Mouse (Mus musculus) kidney, postnatal 0 days (tissue): ENCODE measurements around the gene Stk10. TPM values are rescaled to one million over a fixed set of nuclear protein-coding genes. Genes with fewer than 3 reads are reported as not detected.

Experiments used
- ATAC-seq: fragments of 200-750 bp; cut with Nextera tagmentation; replicated peaks from 2 replicates; pipeline ENCODE4 v1.8.0; 2017; ENCODE audit warnings: low read depth, moderate number of reproducible peaks, moderate TSS enrichment, moderate library complexity; ENCODE audit not compliant: low FRiP score
- DNase-seq: peaks from one replicate; pipeline ENCODE4 v3.0.0-alpha.2; 2016; ENCODE audit warnings: low spot score
- H3K27ac ChIP-seq: fragments of 300-500 bp; sonication (generic); 2 replicates; pipeline ENCODE4 v1.5.1; 2014; ENCODE audit warnings: mild to moderate bottlenecking
- H3K27me3 ChIP-seq: fragments of 300-500 bp; sonication (generic); 2 replicates; pipeline ENCODE4 v1.6.1; 2014; ENCODE audit warnings: low read length, mixed read lengths; ENCODE audit not compliant: insufficient read depth
- H3K36me3 ChIP-seq: fragments of 300-500 bp; sonication (generic); 2 replicates; pipeline ENCODE4 v1.6.1; 2014; ENCODE audit warnings: low read length, mixed read lengths; ENCODE audit not compliant: insufficient read depth
- H3K4me1 ChIP-seq: fragments of 300-500 bp; sonication (generic); replicated peaks from 2 replicates; pipeline ENCODE4 v1.6.1; 2014; ENCODE audit warnings: antibody characterized with exemption, low read length, mixed read lengths; ENCODE audit not compliant: insufficient read depth
- H3K4me2 ChIP-seq: fragments of 300-500 bp; sonication (generic); 2 replicates; pipeline ENCODE4 v1.6.1; 2014; ENCODE audit warnings: mild to moderate bottlenecking, low read length, moderate library complexity, mixed read lengths
- H3K4me3 ChIP-seq: fragments of 300-500 bp; sonication (generic); replicated peaks from 2 replicates; pipeline ENCODE4 v1.5.1; 2014; ENCODE audit warnings: low read depth, low read length
- H3K9ac ChIP-seq: fragments of 300-500 bp; sonication (generic); 2 replicates; pipeline ENCODE4 v1.6.1; 2014; ENCODE audit warnings: low read depth, low read length
- H3K9me3 ChIP-seq: fragments of 300-500 bp; sonication (generic); replicated peaks from 2 replicates; pipeline ENCODE4 v1.6.1; 2016; ENCODE audit warnings: low read length, inconsistent platforms, mixed read lengths
- CTCF ChIP-seq: IDR thresholded peaks from 2 replicates; pipeline ENCODE4 v1.5.1; 2016; ENCODE audit warnings: antibody characterized with exemption, low read depth, mild to moderate bottlenecking, moderate library complexity
- WGBS: fragments of 180-500 bp; shearing (Covaris S2); extraction: QIAGEN DNeasy Blood & Tissue Kit; methylation state at CpG from one replicate; pipeline ENCODE4 v1.1.7; 2014; 5-methylcytosine and 5-hydroxymethylcytosine counted together
- polyA plus RNA-seq: library from polyadenylated mRNA; unstranded; fragments of >200 nt; fragmentation: Nextera tagmentation; extraction: Ambion mirVana; gene quantifications from 2 replicates; pipeline ENCODE4 v1.2.1, GENCODE M21; 2015

The Stk10 gene
- polyA plus RNA-seq, 1 experiment from 2014 or later = 2.4 TPM

DNA sequence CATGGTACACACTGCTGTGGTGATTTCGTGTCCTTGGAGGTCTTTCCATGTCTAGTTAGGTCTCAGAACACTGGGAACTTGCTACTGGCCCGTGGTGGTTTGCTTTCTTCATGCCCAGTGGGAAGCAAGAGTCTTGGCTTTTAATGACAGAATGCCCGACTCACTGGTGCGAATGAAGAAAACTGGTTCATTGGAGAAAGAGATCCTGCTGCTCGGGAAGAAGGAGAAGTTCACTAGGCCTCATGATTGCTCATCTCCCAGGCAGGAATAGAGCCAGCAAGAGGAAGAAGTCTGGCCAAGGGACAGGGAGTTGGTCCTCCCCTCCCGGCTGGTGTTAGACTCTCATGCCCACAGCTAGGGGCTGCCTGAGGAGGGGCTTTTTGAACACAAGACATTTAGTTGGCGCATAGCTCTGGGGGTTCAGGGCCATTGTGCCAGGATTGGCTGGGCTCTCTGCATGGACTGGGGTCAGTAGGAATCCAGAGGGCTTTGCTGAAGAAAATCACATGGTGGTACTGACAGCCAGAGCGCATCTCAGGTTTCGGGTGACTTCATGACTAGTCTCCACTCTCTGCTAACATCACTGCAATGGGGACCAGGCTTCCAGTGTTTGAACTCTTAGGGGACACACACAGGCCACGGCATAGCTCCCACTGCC, 23.4 kb downstream of the Stk10 start:
- Histone ChIP-seq H3K4me3 (no peak overlapping the region), H3K36me3 (no peaks in the 10 kb centered on the region), H3K4me2 (no peak overlapping the region), H3K27ac (no peak overlapping the region), H3K9me3 (no peaks in the 10 kb centered on the region), H3K9ac (no peak overlapping the region), H3K27me3 (no peaks in the 10 kb centered on the region), H3K4me1 (peaks cover 24% of the 10 kb centered on the region)
- no peak for ATAC-seq
- 77% methylated on average over 10 of the region's 10 CpGs for WGBS
- DNase-seq = no peak
- TF ChIP-seq CTCF = no peak

DNA sequence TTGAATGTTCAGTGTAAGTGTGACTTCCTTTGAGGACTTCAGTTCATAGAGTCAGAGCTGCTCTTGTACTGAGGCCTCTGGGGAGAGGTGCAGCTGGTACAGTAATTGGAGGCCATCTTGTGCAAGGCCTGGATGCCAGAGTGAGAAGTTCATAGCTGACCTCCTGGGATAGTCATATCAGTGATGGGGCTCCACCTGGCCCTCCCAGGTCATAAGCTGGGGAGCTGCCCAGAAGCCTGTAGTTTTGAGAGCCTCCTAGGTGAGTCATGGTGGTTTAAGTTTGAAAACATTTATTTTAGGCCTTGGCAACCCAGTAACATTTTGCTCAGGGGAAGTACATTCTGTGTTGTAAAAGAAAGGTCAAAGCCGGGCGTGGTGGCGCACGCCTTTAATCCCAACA, 24.9 kb downstream of the Stk10 start:
- TF ChIP-seq CTCF = no peak
- WGBS = 94% methylated on average over 4 of the region's 4 CpGs
- ATAC-seq = no peak
- Histone ChIP-seq H3K4me3 (no peak overlapping the region), H3K27me3 (no peaks in the 10 kb centered on the region), H3K4me1 (peaks cover 15% of the 10 kb centered on the region), H3K4me2 (no peak overlapping the region), H3K27ac (no peak overlapping the region), H3K36me3 (no peaks in the 10 kb centered on the region), H3K9me3 (no peaks in the 10 kb centered on the region), H3K9ac (no peak overlapping the region)
- DNase-seq = no peak

- no peak overlapping the region for H3K4me2 ChIP-seq
- no peaks in the 10 kb centered on the region for H3K36me3 ChIP-seq
- H3K27me3 ChIP-seq = no peaks in the 10 kb centered on the region
- H3K9ac ChIP-seq = no peak overlapping the region
- H3K27ac ChIP-seq = no peak overlapping the region
- H3K4me3 ChIP-seq = no peak overlapping the region
- no peak for DNase-seq
- no peaks in the 10 kb centered on the region for H3K9me3 ChIP-seq
- H3K4me1 ChIP-seq = peaks cover 9% of the 10 kb centered on the region
- 27% methylated on average over 8 of the region's 8 CpGs for WGBS
- TF ChIP-seq CTCF = no peak
- ATAC-seq = no peak
These were observed 25.6 kb downstream of the Stk10 start for GRCm38 (mm10) chr11:32558677-32559076.

GRCm38 (mm10) chr11:32560015-32560770, 27.1 kb downstream of the Stk10 start:
- no peaks in the 10 kb centered on the region for H3K27me3 ChIP-seq
- H3K9me3 ChIP-seq = no peaks in the 10 kb centered on the region
- H3K9ac ChIP-seq = no peak overlapping the region
- ATAC-seq (no peak), DNase-seq (no peak)
- peaks cover 6% of the 10 kb centered on the region; the same call in 1 of the 2 replicates for H3K4me1 ChIP-seq
- H3K27ac ChIP-seq = no peak overlapping the region
- no peaks in the 10 kb centered on the region for H3K36me3 ChIP-seq
- no peak overlapping the region for H3K4me3 ChIP-seq
- H3K4me2 ChIP-seq = no peak overlapping the region
- WGBS = 62% methylated on average over 12 of the region's 12 CpGs
- TF ChIP-seq CTCF = no peak

- ATAC-seq = no peak; the same call in 1 of the 2 replicates
- peak; percentile 14; the same call in 1 of the 2 replicates for TF ChIP-seq CTCF
- Histone ChIP-seq H3K36me3 (no peaks in the 10 kb centered on the region), H3K9me3 (no peaks in the 10 kb centered on the region), H3K4me1 (peaks cover 6% of the 10 kb centered on the region; the same call in 1 of the 2 replicates), H3K27me3 (no peaks in the 10 kb centered on the region), H3K4me3 (no peak overlapping the region), H3K4me2 (no peak overlapping the region), H3K27ac (0 out of 2 replicates have a peak overlapping the region, but pooled peaks have one; percentile 6), H3K9ac (no peak overlapping the region)
- no peak for DNase-seq
- 78% methylated on average over 10 of the region's 10 CpGs for WGBS
These were observed 28.6 kb downstream of the Stk10 start for GRCm38 (mm10) chr11:32561465-32562355.

DNA sequence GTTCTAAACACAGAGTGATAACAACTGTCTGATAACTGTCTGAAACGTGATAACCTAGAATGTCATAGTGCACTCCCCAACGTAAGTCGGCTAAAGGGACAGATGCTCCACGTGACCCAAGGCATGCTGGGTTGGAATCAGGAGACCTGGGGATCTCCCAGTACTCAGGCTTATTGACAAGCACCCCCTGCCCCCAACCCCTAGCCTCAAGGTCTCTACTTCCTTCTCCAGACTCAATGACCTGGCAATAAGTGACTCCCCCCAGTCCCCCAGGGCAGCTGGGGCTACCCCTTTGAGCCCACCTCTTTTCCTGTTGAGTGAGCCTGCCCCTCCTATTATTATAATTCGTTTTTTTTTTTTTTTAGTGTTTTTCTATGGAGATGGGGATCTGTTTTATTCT, 29.6 kb downstream of the Stk10 start:
- no peak overlapping the region for H3K4me2 ChIP-seq
- H3K9me3 ChIP-seq = no peaks in the 10 kb centered on the region
- H3K36me3 ChIP-seq = no peaks in the 10 kb centered on the region
- WGBS = 61% methylated on average over 5 of the region's 5 CpGs
- DNase-seq (no peak), ATAC-seq (no peak)
- no peak overlapping the region for H3K4me3 ChIP-seq
- no peak for TF ChIP-seq CTCF
- H3K27ac ChIP-seq = no peak overlapping the region
- H3K27me3 ChIP-seq = no peaks in the 10 kb centered on the region
- no peak overlapping the region for H3K9ac ChIP-seq
- H3K4me1 ChIP-seq = peaks cover 6% of the 10 kb centered on the region; the same call in 1 of the 2 replicates
